Mouse (Mus musculus) embryonic fibroblast, embryonic 13.5 days (primary cell): Measurements from ENCODE around the gene Slc22a14. TPM values are rescaled to one million over a fixed set of nuclear protein-coding genes. Genes with fewer than 3 reads are reported as not detected.

ENCODE experiments used
- H3K27ac ChIP-seq: 2 replicates; pipeline ENCODE4 v1.5.1; 2012; ENCODE audit warnings: low read length, control low read depth, inconsistent platforms; ENCODE audit not compliant: insufficient read depth
- H3K4me1 ChIP-seq: 2 replicates; pipeline ENCODE4 v1.6.1; 2011; ENCODE audit warnings: low read length; ENCODE audit not compliant: control insufficient read depth, insufficient read depth
- H3K4me3 ChIP-seq: 2 replicates; pipeline ENCODE4 v1.5.1; 2011; ENCODE audit warnings: mild to moderate bottlenecking, control low read depth, low read length; ENCODE audit not compliant: insufficient read depth
- CTCF ChIP-seq: IDR thresholded peaks from 2 replicates; pipeline ENCODE4 v1.5.1; 2011; ENCODE audit warnings: mild to moderate bottlenecking, control low read depth, low read length, moderate library complexity, borderline replicate concordance; ENCODE audit not compliant: insufficient read depth
- POLR2A ChIP-seq: IDR thresholded peaks from 2 replicates; pipeline ENCODE4 v1.6.1; 2011; ENCODE audit warnings: low read depth, mild to moderate bottlenecking, control low read depth, low read length, moderate library complexity
- polyA plus RNA-seq: library from polyadenylated mRNA; stranded (reverse); fragments of >200 nt; gene quantifications from 2 replicates; pipeline ENCODE4 v1.2.4, GENCODE M21; 2011; ENCODE audit warnings: low read depth; ENCODE audit not compliant: missing spikeins, insufficient read length

Gene Slc22a14
- polyA plus RNA-seq, 1 experiment: not detected

DNA sequence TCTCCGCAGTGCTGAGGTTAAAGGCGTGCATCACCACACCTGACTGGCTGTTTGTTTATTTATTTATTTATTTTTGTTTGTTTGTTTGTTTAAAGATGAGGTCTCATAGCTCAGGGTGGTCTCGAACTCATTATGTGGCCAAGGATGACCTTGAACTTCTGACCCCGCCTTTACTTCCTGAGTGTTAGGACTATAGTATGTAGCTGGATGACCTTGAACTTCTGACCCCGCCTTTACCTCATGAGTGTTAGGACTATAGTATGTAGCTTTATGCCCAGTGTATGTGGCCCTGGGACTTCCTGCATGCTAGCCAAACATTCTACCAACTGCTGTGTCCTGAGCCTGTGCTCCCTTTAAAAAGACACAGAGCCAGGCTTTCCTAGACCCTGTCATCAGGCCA, 3.9 kb downstream of the Slc22a14 start:
- Histone ChIP-seq H3K4me1 (no peaks in the 10 kb centered on the region), H3K4me3 (no peak overlapping the region), H3K27ac (no peak overlapping the region)
- TF ChIP-seq POLR2A (no peak), CTCF (no peak)

DNA sequence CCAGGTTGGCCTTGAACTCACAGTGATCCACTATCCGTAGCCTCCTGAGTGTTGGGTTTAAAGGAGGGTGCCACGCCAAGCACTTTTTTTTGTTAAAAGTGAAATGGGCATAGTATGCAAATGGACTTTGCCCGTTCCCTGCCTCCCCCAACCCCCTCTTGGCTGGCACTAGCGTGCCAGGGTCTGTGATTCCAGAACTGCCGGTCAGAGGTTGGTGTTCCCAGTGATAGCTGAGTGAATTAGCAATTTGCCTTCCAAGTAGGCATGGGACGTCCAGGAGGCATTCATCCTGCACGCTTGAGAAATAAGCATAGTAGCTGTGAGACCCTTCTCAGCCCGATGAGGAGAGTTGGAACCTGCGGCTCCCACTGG, 7.3 kb downstream of the Slc22a14 start:
- Histone ChIP-seq H3K4me3 (peak overlapping the region; percentile 59), H3K4me1 (no peaks in the 10 kb centered on the region), H3K27ac (no peak overlapping the region)
- TF ChIP-seq POLR2A (no peak), CTCF (no peak)

DNA sequence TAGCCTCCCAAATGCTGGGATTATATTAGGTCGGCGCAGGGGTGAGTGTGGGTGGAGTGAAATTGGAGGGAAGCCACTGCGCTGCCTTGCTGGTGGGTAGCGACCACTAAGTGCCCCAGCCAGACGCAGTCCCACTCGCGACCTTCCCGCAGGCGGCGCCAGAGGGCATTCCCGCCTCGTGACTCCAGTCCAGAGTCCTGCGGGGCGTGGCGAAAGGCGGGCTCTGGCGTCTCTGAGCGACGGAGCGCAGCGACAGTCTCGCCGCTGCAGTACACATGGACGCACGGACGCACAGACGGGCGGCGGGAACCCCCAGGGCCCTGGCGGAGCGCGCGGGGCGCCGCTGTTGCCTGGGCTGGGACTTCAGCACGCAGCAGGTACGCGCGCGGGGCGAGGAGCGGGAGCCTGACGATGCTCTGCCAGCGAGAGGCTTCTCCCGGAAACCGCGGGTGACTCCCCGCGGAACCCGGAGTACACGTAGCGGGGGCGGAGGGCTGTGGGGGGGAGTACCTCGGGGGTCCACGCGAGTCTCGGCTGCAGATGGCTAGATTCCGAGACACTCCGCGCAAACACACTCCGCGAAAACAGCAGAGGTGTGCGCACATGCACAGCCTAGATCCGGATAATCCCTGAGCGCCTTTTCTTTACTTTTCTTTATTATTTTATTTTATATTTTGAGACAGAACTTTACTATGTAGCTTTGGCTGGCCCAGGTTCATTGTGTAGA, 7.9 kb downstream of the Slc22a14 start, which contains the start of gene Xylb:
TSS of gene Xylb (plus strand) at position 51 of the 727 bp plus-strand sequence.
- H3K27ac ChIP-seq: no peak within 1 kb of the TSS
- peak within 1 kb of the TSS; percentile 59 for H3K4me3 ChIP-seq
- TF ChIP-seq CTCF (peak; percentile 87), POLR2A (peak; percentile 61)
- H3K4me1 ChIP-seq: no peaks in the 10 kb centered on the region

DNA sequence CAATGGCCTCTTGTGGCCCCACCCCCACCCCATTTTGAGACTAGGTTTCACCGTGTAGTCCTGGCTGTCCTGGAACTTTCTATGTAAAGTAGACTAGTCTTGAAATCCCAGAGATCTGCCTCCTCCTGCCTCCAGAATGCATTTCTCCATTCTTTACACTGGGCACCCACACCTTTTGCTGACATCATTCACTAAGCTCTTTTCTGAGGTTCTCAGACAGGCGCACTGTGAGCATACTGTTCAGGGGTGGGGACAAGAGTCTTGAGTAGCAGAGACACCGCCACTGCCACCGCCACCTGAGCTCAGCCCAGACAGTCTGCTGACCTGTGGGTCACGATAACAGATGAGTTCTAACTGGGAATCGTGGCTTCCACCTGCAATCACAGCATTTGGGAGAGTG, 9.4 kb downstream of the Slc22a14 start:
- Histone ChIP-seq H3K4me1 (no peaks in the 10 kb centered on the region), H3K4me3 (no peak overlapping the region), H3K27ac (no peak overlapping the region)
- no peak for TF ChIP-seq CTCF
- no peak for TF ChIP-seq POLR2A

DNA sequence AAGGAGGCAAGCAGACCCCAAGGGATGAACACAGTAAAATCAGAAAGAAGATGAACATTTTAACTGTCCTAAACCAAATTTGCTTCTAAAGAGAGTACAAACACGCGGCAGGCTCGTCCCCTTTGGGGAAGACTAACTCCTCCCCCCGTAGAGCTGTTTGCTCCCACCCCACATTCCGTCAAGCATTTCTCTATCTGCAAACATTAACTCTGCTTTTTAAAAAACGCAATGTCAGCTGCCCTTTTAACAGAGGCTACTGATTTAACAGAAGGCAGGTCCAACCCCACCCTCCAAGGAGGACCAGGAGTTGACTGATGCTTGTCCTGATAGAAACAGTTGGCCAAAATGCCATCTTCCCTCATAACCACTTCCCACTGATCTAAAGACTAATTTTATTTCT, 11.4 kb downstream of the Slc22a14 start:
- Histone ChIP-seq H3K4me1 (no peaks in the 10 kb centered on the region), H3K4me3 (no peak overlapping the region)

DNA sequence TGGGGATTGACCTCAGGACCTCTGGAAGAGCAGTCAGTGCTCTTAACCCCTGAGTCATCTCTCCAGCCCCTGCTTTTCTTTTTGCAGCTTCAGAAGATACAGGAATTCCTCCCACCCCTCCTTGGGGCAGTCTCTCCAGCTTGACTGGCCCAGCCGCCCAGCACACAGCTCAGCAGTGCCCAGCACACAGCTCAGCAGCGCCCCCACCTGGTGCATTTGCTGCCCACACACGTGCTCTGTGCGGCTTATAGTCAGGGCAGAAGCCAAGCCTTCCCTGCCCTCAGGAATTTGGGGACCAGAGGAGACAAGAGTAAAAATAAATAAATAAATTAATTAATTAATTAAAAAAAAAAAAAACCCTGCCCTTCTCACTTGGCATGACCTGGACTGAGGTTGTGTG, 13.3 kb downstream of the Slc22a14 start:
- Histone ChIP-seq H3K4me1 (no peaks in the 10 kb centered on the region), H3K4me3 (no peak overlapping the region), H3K27ac (no peak overlapping the region)
- TF ChIP-seq CTCF (peak; percentile 93), POLR2A (no peak)

More for the DNA sequence above, 11.4 kb downstream of the Slc22a14 start:
- no peak for TF ChIP-seq POLR2A
- no peak for TF ChIP-seq CTCF
- H3K27ac ChIP-seq: no peak overlapping the region

DNA sequence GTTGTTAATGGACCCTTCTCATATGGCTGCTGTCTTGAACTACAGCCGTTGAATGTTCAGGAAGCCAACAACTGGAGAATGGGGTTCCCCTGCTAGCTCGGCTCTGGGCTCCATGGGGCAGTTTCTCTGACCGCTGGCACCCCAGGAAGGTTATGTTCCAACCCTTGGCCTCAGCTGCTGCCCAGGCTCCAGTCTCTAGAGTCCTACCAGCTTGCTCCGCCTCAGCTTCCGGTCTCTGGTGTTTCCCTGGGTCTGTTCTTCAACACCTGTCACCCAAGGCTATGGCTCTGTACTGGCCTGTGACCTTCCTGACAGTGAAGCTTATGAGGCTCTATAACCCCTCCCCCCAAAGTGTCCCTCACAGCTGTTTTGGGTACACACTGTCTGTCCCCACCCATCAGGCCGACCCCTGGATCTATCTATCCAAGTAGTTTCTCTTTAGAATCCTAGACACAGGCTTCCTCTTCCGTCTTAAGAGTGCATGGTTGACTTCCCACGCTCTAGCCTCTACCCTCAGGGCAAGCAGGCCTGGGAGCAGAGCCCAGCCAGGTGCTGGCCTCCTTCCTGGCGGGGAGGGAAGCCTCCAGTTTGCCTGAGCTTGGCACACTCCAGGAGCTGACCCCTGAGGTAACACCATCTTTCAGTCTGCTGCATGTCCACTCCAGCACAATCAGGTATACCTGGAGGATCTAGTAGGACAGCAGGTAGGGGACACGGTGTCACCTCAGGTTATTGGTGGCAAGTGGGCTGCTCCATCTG, 14.2 kb downstream of the Slc22a14 start:
- TF ChIP-seq CTCF: no peak
- no peak for TF ChIP-seq POLR2A
- no peak overlapping the region for H3K4me3 ChIP-seq
- no peaks in the 10 kb centered on the region for H3K4me1 ChIP-seq
- no peak overlapping the region for H3K27ac ChIP-seq

DNA sequence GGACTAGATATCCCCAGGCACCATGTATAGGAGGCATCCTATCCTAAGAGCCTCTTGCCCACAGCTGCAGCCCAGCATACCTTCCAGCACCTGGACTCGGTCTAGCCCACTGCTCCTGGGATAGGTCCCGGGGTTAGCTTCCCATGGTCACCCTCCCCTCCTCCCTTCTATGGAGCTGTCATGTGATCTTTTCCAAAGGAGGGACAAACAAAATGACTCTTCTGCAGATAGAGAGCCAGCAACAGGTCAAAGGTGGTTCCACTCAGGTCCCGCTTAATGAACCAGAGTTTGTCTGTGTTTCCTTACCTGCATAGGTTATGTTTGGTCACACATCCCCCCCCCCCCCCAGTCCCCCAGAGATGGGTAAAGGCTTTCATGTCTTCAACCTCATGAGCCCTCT, 14.8 kb downstream of the Slc22a14 start:
- Histone ChIP-seq H3K4me3 (no peak overlapping the region), H3K4me1 (no peaks in the 10 kb centered on the region), H3K27ac (no peak overlapping the region)
- TF ChIP-seq POLR2A (no peak), CTCF (no peak)

DNA sequence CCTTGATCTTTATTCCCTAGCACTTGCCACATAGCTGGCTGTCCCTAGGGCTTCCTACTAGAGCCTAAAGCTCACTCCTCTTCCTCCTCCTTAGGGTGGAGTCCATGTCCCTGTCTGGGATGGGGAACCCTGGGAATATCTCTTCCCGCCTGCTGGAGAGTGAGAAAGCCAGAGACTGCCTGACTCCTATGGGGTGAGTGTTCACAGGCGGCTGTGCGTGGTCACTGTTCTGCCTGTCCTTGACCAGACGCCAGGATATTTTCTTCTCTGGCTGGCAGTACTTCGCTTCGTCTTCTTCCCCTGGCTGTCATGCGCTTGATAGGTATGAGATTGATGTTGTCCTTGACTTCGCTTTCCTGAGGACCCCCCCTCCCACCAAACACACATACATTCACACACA, 19.0 kb downstream of the Slc22a14 start:
- H3K4me1 ChIP-seq: 0 out of 2 replicates have a peak, but pooled peaks cover 2% of the 10 kb centered on the region
- H3K27ac ChIP-seq: no peak overlapping the region
- no peak overlapping the region for H3K4me3 ChIP-seq
- TF ChIP-seq CTCF: no peak
- TF ChIP-seq POLR2A: no peak

DNA sequence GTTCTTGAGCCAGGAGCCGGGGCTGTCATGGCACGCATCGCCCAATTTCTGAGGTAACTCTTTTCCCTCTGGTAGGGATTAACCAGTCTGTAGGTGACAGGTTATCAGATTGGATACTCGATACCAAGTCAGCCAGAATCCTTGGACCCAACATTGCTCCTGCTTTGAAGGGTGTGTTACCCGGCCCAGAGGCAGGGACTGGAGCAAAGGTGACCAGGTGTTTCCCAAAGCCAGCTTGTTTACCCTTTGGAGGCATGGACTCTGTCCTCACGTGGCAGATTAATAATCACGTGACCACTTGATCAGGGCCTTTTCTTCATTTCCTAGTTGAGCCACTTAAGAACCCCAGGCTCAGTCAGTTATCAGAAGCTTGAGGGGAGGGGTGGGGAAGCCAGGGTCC, 22.6 kb downstream of the Slc22a14 start:
- Histone ChIP-seq H3K4me3 (no peak overlapping the region), H3K27ac (no peak overlapping the region), H3K4me1 (0 out of 2 replicates have a peak, but pooled peaks cover 5% of the 10 kb centered on the region)
- TF ChIP-seq CTCF (no peak), POLR2A (no peak)
